Mouse (Mus musculus) frontal cortex, postnatal 14 days (tissue): ENCODE results near the gene Washc3.

ENCODE experiments used
- DNase-seq, 2 experiments: peaks; one replicate each; pipeline ENCODE4 v3.0.0; 2022; ENCODE audit warnings: low spot score in 2 of 2

Washc3 gene

GRCm38 (mm10) chr10:88255556-88255955 lies 54.7 kb downstream of the Washc3 start:
- DNase-seq = no peak

- no peak for DNase-seq
These were observed 59.4 kb downstream of the Washc3 start for GRCm38 (mm10) chr10:88260309-88260708.

GRCm38 (mm10) chr10:88261186-88261585 lies 60.3 kb downstream of the Washc3 start:
- no peak for DNase-seq

GRCm38 (mm10) chr10:88263383-88263782 lies 62.5 kb downstream of the Washc3 start:
- DNase-seq = no peak

GRCm38 (mm10) chr10:88274045-88274444 lies 73.2 kb downstream of the Washc3 start:
- no peak for DNase-seq

GRCm38 (mm10) chr10:88281699-88282098 lies 80.8 kb downstream of the Washc3 start:
- no peak for DNase-seq

- DNase-seq = no peak
These were observed 83.6 kb downstream of the Washc3 start for GRCm38 (mm10) chr10:88284343-88284990.

- no peak for DNase-seq
These were observed 86.4 kb downstream of the Washc3 start for GRCm38 (mm10) chr10:88287261-88287660.

GRCm38 (mm10) chr10:88288061-88288460 lies 87.2 kb downstream of the Washc3 start:
- no peak for DNase-seq

- DNase-seq = no peak
These were observed 94.2 kb downstream of the Washc3 start for GRCm38 (mm10) chr10:88295091-88295490.
